Mouse (Mus musculus): ENCODE measurements around the gene Gm9903. TPM values are rescaled to one million over a fixed set of nuclear protein-coding genes. Genes with fewer than 3 reads are reported as not detected.

Gm9903 gene
- not detected for polyA plus RNA-seq (2014; fragmentation: Illumina TruSeq; extraction: RNeasy Lipid Tissue Mini Kit (QIAGEN cat#74804); ENCODE audit: low read depth, low replicate concordance)

GRCm38 (mm10) chr5:33629301-33629987, at the start of gene Gm9903, which contains the start of gene Fam53a:
TSS of gene Gm9903 (plus strand) at chr5:33629925.
TSS of gene Fam53a (minus strand) at chr5:33629635.

GRCm38 (mm10) chr5:33651921-33652782, 22.4 kb downstream of the Gm9903 start, which contains the start of gene Slbp:
TSS of gene Slbp (minus strand) at chr5:33652574.

GRCm38 (mm10) chr5:33657787-33658663, 28.3 kb downstream of the Gm9903 start, which contains the start of the genes Tacc3 and Tmem129:
TSS of gene Tacc3 (plus strand) at chr5:33658128.
TSS of gene Tmem129 (minus strand) at chr5:33658416.

Other genes starting within 250 kb of the Gm9903 start
- not detected for gene Nkx1-1, start 195.9 kb upstream of the Gm9903 start, polyA plus RNA-seq (2014; fragmentation: Illumina TruSeq; extraction: RNeasy Lipid Tissue Mini Kit (QIAGEN cat#74804); ENCODE audit: low read depth, low replicate concordance)
- gene Fam53a, start 290 bp upstream of the Gm9903 start, polyA plus RNA-seq (2014; fragmentation: Illumina TruSeq; extraction: RNeasy Lipid Tissue Mini Kit (QIAGEN cat#74804); ENCODE audit: low read depth, low replicate concordance): 5.4 TPM
- gene Slbp, start 22.6 kb downstream of the Gm9903 start, polyA plus RNA-seq (2014; fragmentation: Illumina TruSeq; extraction: RNeasy Lipid Tissue Mini Kit (QIAGEN cat#74804); ENCODE audit: low read depth, low replicate concordance): 30.2 TPM
- 2.2 TPM for gene Tacc3, start 28.2 kb downstream of the Gm9903 start, polyA plus RNA-seq (2014; fragmentation: Illumina TruSeq; extraction: RNeasy Lipid Tissue Mini Kit (QIAGEN cat#74804); ENCODE audit: low read depth, low replicate concordance)
- 9.7 TPM for gene Tmem129, start 28.5 kb downstream of the Gm9903 start, polyA plus RNA-seq (2014; fragmentation: Illumina TruSeq; extraction: RNeasy Lipid Tissue Mini Kit (QIAGEN cat#74804); ENCODE audit: low read depth, low replicate concordance)
- gene Fgfr3, start 91.7 kb downstream of the Gm9903 start, polyA plus RNA-seq (2014; fragmentation: Illumina TruSeq; extraction: RNeasy Lipid Tissue Mini Kit (QIAGEN cat#74804); ENCODE audit: low read depth, low replicate concordance): 3.8 TPM
- 9.7 TPM for gene Letm1, start 152.9 kb downstream of the Gm9903 start, polyA plus RNA-seq (2014; fragmentation: Illumina TruSeq; extraction: RNeasy Lipid Tissue Mini Kit (QIAGEN cat#74804); ENCODE audit: low read depth, low replicate concordance)
- 10.8 TPM for gene Nsd2, start 190.8 kb downstream of the Gm9903 start, polyA plus RNA-seq (2014; fragmentation: Illumina TruSeq; extraction: RNeasy Lipid Tissue Mini Kit (QIAGEN cat#74804); ENCODE audit: low read depth, low replicate concordance)